Mouse (Mus musculus): ENCODE data around the gene Gpbp1. TPM values are rescaled to one million over a fixed set of nuclear protein-coding genes. Genes with fewer than 3 reads are reported as not detected.

Gpbp1 gene
- polyA plus RNA-seq, 1 experiment from 2014 or later, result 78.5 TPM

DNA sequence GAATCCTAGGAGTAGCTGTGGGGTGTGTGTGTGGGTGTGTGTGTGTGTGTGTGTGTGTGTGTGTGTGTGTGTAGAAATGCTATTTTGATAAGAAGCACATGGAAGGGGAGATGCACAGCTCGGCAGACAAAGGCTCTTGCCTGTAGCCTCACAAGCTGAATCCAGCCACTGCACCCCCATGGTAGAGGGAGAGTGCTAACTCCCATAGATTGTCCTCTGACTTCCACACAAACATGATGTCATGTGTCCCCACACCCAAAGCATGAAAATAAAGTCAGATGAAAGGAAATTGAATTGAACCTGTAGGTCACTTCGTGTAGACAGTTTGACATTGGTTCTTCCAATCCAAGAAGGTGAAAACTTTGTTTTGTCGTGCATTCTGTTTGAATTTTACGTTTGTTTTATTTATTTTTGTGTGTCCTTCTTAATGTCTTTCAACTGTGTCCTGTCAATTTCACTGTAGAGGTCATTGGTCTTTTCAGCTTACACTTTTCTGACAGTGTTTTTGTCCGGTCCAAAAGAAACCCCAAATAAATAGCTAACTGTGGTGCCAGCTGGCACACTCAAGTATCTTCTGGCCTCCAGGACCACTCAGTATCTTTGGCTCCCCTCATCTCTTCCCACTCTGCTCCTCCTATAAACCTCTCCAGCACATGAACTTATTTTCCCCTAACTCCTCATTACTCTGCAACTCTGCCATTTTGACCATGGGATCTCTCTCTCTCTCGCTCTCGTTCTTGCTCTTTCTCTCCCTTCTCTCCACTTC lies 26.7 kb upstream of the Gpbp1 start:
- no peak for ATAC-seq (ENCODE audit: insufficient number of reproducible peaks, low FRiP score, low TSS enrichment, low read depth)
- Histone ChIP-seq H3K27ac (replicated peaks) (no peak overlapping the region), H3K4me3 (replicated peaks) (no peak overlapping the region), H3K9ac (no peak overlapping the region), H3K4me2 (replicated peaks) (no peak overlapping the region), H3K4me1 (no peaks in the 10 kb centered on the region), H3K9me3 (replicated peaks) (no peaks in the 10 kb centered on the region), H3K27me3 (no peaks in the 10 kb centered on the region), H3K36me3 (no peaks in the 10 kb centered on the region)
- WGBS, result 80% methylated on average over 7 of the region's 7 CpGs

DNA sequence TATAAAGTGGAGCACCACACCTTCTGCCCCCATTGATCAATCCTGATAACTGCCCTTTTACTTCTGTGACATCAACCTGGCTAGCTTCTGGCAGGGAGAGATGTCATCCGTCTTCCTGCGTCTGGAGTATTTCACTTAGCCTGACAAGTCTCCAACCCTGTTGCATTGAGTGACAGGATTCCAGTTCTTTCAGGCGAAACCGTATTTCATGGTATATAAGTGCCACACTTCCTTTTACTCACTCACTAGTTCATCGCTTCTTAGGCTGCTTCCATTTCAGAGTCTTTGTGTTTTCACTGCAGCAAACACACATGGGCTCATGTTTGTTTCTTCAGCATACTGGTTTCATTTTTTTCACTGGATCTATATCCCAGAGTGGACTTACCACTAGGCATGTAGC lies 19.5 kb upstream of the Gpbp1 start:
- no peak overlapping the region for H3K27ac ChIP-seq (replicated peaks)
- WGBS, result 24% methylated on average over 5 of the region's 5 CpGs

DNA sequence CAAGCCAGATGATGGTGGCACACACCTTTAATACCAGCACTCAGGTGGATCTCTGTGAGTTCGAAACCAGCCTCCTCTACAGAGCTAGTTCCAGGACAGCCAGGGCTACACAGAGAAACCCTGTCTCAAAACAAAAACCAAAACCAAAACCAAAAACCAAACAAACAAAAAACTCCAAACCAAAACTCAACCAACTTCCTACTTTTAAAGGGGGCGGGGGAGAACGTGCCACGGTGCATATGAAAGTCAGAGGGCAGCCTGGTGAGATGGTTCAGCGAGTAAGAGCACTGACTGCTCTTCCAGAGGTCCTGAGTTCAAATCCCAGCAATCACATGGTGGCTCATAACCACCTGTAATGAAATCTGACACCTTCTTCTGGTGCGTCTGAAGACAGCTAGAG lies 18.7 kb upstream of the Gpbp1 start:
- ATAC-seq (ENCODE audit: insufficient number of reproducible peaks, low FRiP score, low TSS enrichment, low read depth), result no peak
- Histone ChIP-seq H3K9me3 (replicated peaks) (no peaks in the 10 kb centered on the region), H3K27ac (replicated peaks) (no peak overlapping the region), H3K4me1 (no peaks in the 10 kb centered on the region), H3K4me3 (replicated peaks) (no peak overlapping the region), H3K36me3 (no peaks in the 10 kb centered on the region), H3K27me3 (no peaks in the 10 kb centered on the region), H3K9ac (no peak overlapping the region), H3K4me2 (replicated peaks) (no peak overlapping the region)
- WGBS, result 76% methylated on average over 6 of the region's 6 CpGs

More for the DNA sequence above, 19.5 kb upstream of the Gpbp1 start:
- Histone ChIP-seq H3K36me3 (no peaks in the 10 kb centered on the region), H3K4me3 (replicated peaks) (no peak overlapping the region), H3K4me1 (no peaks in the 10 kb centered on the region), H3K9ac (no peak overlapping the region), H3K9me3 (replicated peaks) (no peaks in the 10 kb centered on the region), H3K4me2 (replicated peaks) (no peak overlapping the region), H3K27me3 (no peaks in the 10 kb centered on the region)
- ATAC-seq (ENCODE audit: insufficient number of reproducible peaks, low FRiP score, low TSS enrichment, low read depth), result no peak

DNA sequence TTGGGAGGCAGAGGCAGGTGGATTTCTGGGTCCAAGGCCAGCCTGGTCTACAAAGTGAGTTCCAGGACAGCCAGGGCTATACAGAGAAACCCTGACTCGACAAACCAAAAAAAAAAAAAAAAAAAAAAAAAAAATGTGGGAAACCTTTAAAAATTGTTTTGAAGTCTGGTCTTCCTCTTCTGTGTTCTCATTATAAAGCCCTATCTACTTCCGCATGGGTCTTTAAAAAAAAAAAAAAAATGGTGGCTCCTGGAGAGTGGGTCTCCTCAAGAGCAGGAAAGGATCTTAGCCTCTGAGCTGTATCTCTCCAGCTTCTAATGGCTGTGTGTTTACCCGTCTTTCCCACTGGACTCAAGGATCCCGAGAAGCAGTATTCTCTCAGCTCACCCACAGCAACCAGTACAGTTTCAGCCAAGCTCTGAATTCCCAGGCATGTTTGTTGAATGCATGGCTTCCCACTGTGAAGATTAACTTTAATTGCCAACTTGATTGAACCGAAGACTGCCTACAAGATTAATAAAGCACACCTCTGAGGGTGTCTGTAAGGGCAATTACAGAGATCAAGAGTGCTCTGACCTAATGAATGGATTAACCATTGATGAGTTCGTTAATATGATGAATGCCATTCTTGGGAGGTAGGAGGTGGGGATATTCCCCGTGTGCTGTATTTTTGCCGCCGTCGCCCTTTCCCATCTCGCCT lies 4.6 kb upstream of the Gpbp1 start:
- no peak for ATAC-seq (ENCODE audit: insufficient number of reproducible peaks, low FRiP score, low TSS enrichment, low read depth)
- 59% methylated on average over 11 of the region's 11 CpGs for WGBS

DNA sequence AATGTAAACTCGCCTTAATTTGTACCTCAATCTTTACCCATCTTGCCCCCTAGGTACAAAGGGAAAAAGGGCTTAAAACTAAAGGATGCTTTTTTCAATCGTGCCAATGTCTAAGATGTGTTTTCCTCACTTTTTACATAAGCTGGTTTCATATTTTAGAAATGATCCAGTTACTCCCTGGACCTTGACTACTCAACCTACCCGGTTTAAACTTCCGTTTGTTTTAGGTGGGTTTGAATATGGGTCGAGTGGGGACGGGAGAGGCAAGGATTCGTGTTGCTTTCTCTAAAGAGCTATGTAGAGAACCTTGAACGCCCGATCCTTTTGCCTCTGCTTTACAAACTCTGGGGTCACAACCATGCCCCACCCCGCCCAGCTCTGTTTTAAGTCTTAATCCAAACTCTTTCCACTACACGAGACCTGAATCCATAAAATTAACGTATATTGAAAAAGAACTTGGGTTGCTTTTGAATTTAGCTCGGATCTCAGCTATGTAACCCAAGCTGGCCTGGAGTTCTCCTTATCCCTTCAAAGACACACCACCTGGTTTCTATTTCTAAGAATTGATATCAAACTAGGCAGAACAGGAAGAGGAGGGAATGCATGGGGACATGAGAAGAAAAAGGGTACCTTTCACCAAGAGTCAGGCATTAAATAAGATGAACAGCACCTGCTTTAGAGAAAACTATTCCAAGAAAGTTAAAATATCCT lies 1.3 kb upstream of the Gpbp1 start:
- Histone ChIP-seq H3K4me2 (replicated peaks) (peak overlapping the region; percentile 88), H3K27me3 (peaks cover 19% of the 10 kb centered on the region), H3K4me1 (peaks cover 10% of the 10 kb centered on the region; the same call in 1 of the 2 replicates), H3K27ac (replicated peaks) (no peak overlapping the region), H3K9ac (no peak overlapping the region), H3K9me3 (replicated peaks) (no peaks in the 10 kb centered on the region), H3K36me3 (no peaks in the 10 kb centered on the region), H3K4me3 (replicated peaks) (peak overlapping the region; percentile 90)
- 13% methylated on average over 13 of the region's 13 CpGs for WGBS
- ATAC-seq (ENCODE audit: insufficient number of reproducible peaks, low FRiP score, low TSS enrichment, low read depth), result no peak

More for the DNA sequence above, 4.6 kb upstream of the Gpbp1 start:
- Histone ChIP-seq H3K4me1 (peaks cover 10% of the 10 kb centered on the region; the same call in 1 of the 2 replicates), H3K9me3 (replicated peaks) (no peaks in the 10 kb centered on the region), H3K4me2 (replicated peaks) (no peak overlapping the region), H3K36me3 (no peaks in the 10 kb centered on the region), H3K27me3 (peaks cover 19% of the 10 kb centered on the region), H3K9ac (no peak overlapping the region), H3K4me3 (replicated peaks) (no peak overlapping the region), H3K27ac (replicated peaks) (no peak overlapping the region)

DNA sequence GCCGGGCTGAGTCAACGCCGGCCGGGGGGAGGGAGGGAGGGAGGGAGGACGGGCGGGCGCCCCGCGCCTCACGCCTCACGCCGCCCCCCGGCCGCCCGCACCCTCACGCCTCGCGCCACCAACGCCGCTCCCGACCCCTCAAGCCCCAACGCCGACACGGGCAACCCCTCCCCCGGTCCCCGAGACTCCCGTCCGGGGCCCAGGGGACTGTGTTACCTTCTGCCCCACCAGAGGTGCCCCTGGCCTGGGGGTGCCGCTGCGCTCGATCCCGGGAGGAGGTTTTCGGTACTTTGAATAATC lies 459 bp downstream of the Gpbp1 start:
- peak overlapping the region; percentile 94 for H3K9ac ChIP-seq
- H3K36me3 ChIP-seq, result no peaks in the 10 kb centered on the region
- ATAC-seq (ENCODE audit: insufficient number of reproducible peaks, low FRiP score, low TSS enrichment, low read depth), result peak; percentile 52
- no peaks in the 10 kb centered on the region for H3K9me3 ChIP-seq (replicated peaks)
- H3K27me3 ChIP-seq, result peaks cover 19% of the 10 kb centered on the region
- peak overlapping the region; percentile 90 for H3K4me3 ChIP-seq (replicated peaks)
- H3K4me1 ChIP-seq, result peaks cover 18% of the 10 kb centered on the region
- WGBS, result 1% methylated on average over 25 of the region's 33 CpGs
- H3K27ac ChIP-seq (replicated peaks), result peak overlapping the region; percentile 99
- peak overlapping the region; percentile 76 for H3K4me2 ChIP-seq (replicated peaks)

DNA sequence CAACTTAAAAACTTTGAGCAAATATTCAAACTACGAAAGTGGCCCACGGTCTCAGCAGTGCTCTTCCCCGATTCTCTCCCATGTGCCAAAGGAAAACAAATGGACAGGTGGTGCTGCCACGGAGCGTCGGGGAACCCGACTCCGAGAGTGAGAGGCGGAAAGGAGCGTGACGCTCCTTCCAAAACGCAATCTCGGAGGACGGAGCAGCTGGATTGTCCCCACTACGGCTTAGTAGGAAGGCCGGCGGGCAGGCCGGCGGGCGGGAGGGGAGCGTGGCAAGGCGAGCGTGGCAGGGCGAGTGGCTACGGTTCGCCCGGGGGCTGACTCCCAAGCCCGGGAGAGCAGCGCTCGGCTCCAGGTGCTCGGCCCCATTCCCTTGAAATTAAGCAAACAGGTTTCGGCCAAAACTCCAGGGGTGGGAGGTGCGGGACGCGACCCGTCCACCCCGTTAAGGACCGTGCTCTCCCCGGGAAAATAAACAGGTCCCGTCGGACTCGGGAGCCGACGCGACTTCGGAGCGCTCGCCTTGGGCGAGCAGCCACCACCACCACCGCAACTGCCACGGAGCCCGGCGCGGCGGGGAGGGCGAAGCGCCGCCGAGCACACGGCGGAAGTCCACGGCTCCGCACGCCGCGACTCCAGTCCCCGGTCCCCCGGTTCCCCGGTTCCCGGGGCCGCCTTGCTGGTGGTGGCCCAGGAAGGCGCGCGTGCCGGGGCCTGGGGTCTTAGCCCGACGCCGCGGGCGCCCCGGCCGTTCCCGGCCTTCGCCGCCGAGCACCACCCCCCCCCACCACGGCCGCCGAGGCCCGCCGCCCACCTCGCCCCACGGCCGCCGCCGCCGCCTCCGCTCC lies 1.0 kb downstream of the Gpbp1 start:
- peak overlapping the region; percentile 99 for H3K27ac ChIP-seq (replicated peaks)
- WGBS, result under 1% methylated on average over 74 of the region's 98 CpGs
- H3K4me3 ChIP-seq (replicated peaks), result peak overlapping the region; percentile 90
- no peaks in the 10 kb centered on the region for H3K36me3 ChIP-seq
- no peaks in the 10 kb centered on the region for H3K9me3 ChIP-seq (replicated peaks)
- peaks cover 19% of the 10 kb centered on the region for H3K27me3 ChIP-seq
- H3K9ac ChIP-seq, result peak overlapping the region; percentile 94
- H3K4me2 ChIP-seq (replicated peaks), result peak overlapping the region; percentile 76
- peaks cover 18% of the 10 kb centered on the region for H3K4me1 ChIP-seq
- ATAC-seq (ENCODE audit: insufficient number of reproducible peaks, low FRiP score, low TSS enrichment, low read depth), result no peak; the same call in none of the 2 replicates

DNA sequence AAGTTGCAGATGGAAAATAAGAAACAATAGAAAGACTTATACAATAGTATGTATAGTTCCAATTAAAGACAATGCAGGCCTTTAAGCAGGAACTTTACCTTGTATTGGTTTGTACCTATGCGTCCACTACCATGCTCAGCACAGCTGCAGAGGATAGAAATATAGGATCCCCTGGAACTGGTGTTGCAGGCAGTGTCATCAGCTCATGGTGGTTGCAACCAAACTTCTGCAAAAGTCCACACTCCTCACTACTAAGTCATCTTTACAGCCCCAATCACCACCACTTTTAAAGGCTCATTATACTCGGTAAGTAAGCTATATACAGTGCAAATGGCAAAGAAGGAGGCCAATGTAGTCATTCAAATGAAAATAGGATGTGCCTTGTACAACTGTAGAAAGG lies 12.2 kb downstream of the Gpbp1 start:
- H3K27ac ChIP-seq (replicated peaks), result no peak overlapping the region
- 88% methylated on average over 2 of the region's 2 CpGs for WGBS
- no peak for ATAC-seq (ENCODE audit: insufficient number of reproducible peaks, low FRiP score, low TSS enrichment, low read depth)
- H3K4me3 ChIP-seq (replicated peaks), result no peak overlapping the region
- H3K36me3 ChIP-seq, result no peaks in the 10 kb centered on the region
- H3K27me3 ChIP-seq, result no peaks in the 10 kb centered on the region
- H3K4me1 ChIP-seq, result 0 out of 2 replicates have a peak, but pooled peaks cover 12% of the 10 kb centered on the region
- H3K9ac ChIP-seq, result no peak overlapping the region
- H3K4me2 ChIP-seq (replicated peaks), result no peak overlapping the region
- H3K9me3 ChIP-seq (replicated peaks), result no peaks in the 10 kb centered on the region

DNA sequence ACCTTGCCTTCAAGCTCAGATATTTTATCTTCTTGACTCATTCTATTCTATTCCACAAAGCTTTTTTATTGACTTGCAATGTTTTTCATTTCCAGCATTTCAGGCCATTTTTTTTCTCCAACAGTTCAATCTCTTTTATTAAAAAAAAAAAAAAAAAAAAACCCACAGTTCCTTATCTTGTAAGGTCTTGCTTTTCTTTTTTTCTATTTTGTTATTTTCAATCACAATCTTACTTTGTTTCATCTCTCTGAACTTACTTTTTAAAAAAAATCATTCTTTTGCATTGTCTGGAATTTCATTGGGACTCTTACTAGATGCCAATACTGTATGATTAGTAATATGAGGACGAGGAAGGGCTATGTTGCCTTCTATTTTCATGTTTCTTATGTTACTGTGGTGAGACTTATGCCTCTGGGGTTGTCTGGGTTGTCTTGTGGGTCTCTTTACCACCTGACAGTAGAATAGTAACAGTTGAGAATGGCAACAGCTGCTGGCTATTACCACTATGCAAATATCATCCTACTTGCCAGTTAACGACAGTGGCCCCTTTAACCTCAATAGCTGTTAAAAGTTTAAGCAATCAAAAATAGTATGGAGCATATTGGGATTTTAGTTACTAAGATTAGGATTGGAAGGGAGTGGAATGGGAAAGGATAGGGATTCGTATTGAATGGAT lies 19.2 kb downstream of the Gpbp1 start:
- Histone ChIP-seq H3K4me1 (0 out of 2 replicates have a peak, but pooled peaks cover 10% of the 10 kb centered on the region), H3K27ac (replicated peaks) (no peak overlapping the region), H3K9ac (no peak overlapping the region), H3K36me3 (peaks cover 10% of the 10 kb centered on the region), H3K4me2 (replicated peaks) (no peak overlapping the region), H3K9me3 (replicated peaks) (no peaks in the 10 kb centered on the region), H3K4me3 (replicated peaks) (no peak overlapping the region), H3K27me3 (no peaks in the 10 kb centered on the region)
- ATAC-seq (ENCODE audit: insufficient number of reproducible peaks, low FRiP score, low TSS enrichment, low read depth), result no peak
- 65% methylated on average over 3 of the region's 3 CpGs for WGBS

DNA sequence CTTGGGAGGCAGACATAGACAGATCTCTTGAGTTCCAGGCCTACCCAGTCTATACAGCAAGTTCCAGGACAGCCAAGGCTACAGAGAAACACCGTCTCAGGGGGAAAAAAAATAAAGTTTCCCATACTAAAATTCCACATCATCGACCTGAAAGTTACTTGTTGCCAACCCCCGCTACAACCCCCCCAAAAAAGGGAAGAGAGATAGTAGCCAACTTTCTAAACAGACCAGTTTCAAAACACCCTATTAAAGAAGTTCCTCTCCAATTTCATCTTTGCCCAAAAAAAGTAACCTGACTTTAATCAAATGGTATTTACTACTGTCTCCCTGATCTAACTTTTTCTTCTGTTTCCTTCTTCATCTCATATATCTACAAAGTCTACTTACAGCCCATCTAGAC lies 22.6 kb downstream of the Gpbp1 start:
- no peak overlapping the region for H3K9ac ChIP-seq
- no peaks in the 10 kb centered on the region for H3K4me1 ChIP-seq
- no peak overlapping the region for H3K4me3 ChIP-seq (replicated peaks)
- H3K4me2 ChIP-seq (replicated peaks), result no peak overlapping the region
- H3K27ac ChIP-seq (replicated peaks), result no peak overlapping the region
- H3K36me3 ChIP-seq, result peaks cover 23% of the 10 kb centered on the region
- no peaks in the 10 kb centered on the region for H3K9me3 ChIP-seq (replicated peaks)
- WGBS, result 86% methylated on average over 3 of the region's 3 CpGs
- ATAC-seq (ENCODE audit: insufficient number of reproducible peaks, low FRiP score, low TSS enrichment, low read depth), result no peak
- no peaks in the 10 kb centered on the region for H3K27me3 ChIP-seq
